Mouse (Mus musculus): ENCODE data around the gene Gnb1.
"Not testable (repeated sequence)": the region's sequence is repeated elsewhere in the genome, so short reads cannot be mapped to it uniquely, and the experiment has no call there.

Gene Gnb1

GRCm38 (mm10) chr4:155490990-155491504, at the start of gene Gnb1:
Gene Gnb1, plus strand, starts transcription at chr4:155491361.
- DNase-seq (ENCODE audit: low read depth, low spot score): peak; percentile 48

DNA sequence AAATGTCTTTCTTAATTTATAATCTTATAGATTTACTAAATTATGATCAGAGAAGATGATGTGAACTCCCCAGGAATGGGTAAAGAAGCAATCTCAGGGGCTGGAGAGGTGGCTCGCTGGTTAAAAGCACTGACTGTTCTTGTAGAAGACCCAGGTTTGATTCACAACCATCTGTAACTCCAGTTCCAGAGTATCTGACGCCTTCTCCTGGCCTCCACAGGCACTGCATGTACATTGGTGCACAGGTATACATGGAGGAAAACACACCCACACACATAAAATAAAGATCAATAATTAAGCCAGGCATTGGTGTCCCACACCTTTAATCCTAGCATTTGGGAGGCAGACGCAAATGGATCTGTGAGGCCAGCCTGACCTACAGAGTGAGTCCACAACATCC, 48.4 kb upstream of the Gnb1 start:
- DNase-seq (ENCODE audit: low read depth, low spot score): no peak

DNA sequence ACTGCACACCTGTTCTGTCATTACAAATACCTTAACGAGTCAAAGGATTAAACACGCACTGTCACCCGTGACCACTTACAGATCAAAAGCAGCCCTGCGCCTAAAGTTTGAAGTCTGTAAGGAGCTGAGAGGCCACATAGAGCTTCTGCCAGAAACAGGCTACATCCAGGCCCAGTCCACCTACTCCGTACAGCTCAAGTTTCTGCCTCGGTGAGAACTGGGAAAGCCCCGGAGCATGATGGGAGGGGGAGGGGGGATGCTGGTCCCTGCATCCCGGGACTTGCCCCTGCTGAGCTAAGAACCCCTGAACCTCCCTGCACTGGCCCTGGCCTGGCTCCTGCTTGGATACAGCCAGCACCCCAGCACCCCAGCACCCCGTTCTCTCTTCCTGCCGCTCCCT, 39.6 kb upstream of the Gnb1 start:
- no peak for DNase-seq (ENCODE audit: low read depth, low spot score)

DNA sequence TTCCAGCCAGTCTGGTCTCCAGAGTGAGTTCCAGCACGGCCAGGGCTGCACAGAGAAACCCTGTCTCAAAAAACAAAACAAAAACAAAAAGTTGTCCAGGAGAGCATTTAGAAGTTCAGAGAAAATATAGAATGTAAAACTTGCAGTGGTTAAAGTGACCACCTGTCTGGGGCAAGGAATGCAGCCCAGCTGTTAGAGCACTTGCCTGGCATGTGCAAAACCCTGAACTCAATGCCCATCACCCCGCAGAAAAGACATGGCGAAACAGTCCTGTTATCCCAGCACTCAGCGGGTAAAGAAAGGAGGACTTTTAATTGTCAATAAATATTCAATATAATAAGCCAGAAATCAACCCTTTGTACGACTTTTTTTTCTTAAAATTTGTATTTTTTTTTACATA, 32.6 kb upstream of the Gnb1 start:
- DNase-seq (ENCODE audit: low read depth, low spot score): no peak

- no peak for DNase-seq (ENCODE audit: low read depth, low spot score)
Observed at GRCm38 (mm10) chr4:155463050-155463449, 28.1 kb upstream of the Gnb1 start.

- DNase-seq (ENCODE audit: low read depth, low spot score): no peak
Observed at GRCm38 (mm10) chr4:155463611-155464010, 27.6 kb upstream of the Gnb1 start.

- no peak for DNase-seq (ENCODE audit: low read depth, low spot score)
Observed at GRCm38 (mm10) chr4:155464061-155464460, 27.1 kb upstream of the Gnb1 start.

DNA sequence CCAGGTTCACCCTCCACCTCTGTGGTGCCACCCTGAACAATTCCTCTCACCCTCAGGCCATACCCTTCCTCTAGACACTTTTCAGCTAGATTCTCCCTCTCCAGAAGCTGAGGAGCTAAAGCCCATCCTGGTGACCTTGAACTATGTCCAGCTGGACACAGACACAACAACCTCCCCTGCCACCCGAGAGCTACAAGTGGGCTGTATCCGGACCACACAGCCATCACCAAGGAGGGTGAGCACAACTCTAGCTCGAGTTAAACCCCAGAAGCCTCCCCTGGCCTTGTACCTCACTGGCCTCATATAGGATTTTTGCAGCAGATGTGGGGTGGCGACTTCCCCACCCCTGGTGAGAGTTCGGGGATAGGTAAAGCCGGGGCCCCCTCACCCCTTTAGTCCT, 25.6 kb upstream of the Gnb1 start:
- no peak for DNase-seq (ENCODE audit: low read depth, low spot score)

GRCm38 (mm10) chr4:155466080-155466479, 25.1 kb upstream of the Gnb1 start:
- no peak for DNase-seq (ENCODE audit: low read depth, low spot score)

DNA sequence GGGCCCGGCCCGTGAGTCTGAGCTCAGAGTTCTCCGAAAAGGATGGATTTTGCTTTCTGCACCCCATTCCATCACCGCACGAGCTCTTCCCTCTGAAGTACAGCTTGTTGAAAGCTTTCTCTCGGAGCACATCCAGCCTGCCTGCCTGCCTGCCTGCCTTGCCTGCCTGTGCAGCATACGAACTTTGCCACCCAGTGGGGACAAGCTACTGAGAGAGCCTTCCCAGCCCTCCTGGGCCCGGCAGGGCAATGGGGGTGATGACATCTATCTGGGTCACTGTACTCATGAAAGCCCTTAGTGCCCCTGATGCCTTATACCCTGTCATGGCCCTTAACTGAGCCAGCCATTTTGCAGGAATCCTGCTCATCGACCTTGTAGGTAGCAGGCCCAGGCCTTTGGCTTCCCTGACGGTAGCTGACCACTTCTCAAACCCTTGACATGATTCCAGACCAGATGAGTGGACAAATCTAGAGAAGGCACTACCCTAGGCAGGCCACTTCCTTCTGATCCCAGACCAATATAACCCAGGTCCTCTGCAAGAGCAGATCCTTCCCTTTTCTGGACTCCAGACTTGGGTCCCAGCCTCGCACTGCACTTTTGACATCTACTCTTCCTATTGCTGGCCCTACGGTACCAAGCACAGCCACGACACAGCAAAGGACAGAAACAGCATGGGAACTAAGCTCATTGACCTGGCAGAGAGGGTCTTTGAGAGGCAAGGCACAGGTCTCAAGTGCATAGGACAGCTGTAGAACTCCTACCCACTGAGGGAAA, 23.7 kb upstream of the Gnb1 start:
- no peak for DNase-seq (ENCODE audit: low read depth, low spot score)

DNA sequence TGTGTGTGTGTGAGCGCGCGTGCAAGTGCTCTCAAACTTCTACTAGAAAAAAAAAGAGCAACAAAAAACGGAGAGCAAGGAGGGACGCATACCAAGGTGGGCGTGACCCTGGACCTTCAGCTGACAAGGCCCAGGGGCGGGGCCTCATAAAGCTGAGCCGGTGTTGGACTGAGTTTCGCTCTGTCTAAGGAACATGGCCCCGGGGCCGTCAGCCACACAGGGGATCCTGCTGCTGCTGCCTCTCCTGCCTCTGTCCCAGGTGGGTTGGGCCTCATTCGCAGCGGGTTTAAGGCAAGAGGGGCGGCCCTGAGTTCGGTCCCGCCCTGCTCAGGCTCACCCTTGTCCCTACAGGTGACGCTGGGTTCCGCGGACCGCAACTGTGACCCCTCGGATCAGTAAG, 22.2 kb upstream of the Gnb1 start, which contains the start of gene Tmem52:
Gene Tmem52 (plus strand): TSS at position 163 of the 400 bp plus-strand sequence.
- no peak for DNase-seq (ENCODE audit: low read depth, low spot score)

GRCm38 (mm10) chr4:155469590-155470262, 21.4 kb upstream of the Gnb1 start:
- no peak for DNase-seq (ENCODE audit: low read depth, low spot score)

DNA sequence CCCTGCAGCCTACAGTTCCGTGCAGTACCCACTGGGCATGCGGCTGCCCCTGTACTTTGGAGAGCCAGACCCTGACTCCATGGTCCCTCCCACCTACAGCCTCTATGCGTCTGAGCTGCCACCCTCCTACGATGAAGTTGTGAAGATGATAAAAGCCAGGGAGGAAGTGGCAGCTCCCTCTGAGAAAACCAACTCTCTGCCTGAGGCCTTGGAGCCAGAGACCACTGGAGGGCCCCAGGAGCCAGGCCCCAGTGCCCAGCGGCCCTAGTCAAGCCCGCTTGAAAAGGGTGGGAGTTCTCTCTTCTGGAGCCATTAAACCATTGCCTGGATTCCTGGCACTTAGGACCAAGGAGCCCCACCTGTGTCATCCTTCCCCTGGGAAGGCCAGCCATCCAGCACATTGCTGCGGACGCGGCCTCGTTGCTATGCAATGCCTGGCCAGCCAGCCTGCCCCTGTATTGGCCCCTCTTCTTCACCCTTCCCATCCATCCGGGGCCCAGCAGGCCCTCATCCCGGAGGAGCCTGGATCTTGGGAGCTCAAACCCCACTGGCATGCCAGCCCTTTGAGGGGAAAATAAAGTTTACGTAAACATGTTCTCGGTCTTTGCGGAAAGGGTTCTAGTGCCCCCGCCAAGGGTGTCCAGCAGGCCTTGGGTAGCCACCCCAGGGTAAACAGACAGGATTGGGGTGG, 20.8 kb upstream of the Gnb1 start:
- DNase-seq (ENCODE audit: low read depth, low spot score): no peak

DNA sequence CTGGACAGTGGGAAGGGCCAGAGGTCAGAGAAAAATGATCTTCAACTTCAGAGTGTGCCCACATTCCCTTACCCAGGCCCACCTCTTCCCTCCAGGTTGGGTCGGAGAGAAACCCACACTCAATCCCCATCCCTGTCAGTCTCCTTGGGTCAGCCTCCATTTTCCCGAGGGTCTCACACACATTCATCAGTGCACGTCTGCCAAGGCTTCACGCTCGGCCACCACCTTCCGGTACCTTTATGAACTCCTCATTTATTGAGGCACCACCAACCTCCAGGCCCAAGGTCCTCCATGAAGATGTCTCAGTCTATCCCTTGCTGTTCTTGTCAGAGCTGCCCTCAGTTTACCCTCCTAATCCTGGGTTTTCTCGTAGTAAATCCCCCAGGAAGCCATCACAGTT, 20.2 kb upstream of the Gnb1 start:
- no peak for DNase-seq (ENCODE audit: low read depth, low spot score)

DNA sequence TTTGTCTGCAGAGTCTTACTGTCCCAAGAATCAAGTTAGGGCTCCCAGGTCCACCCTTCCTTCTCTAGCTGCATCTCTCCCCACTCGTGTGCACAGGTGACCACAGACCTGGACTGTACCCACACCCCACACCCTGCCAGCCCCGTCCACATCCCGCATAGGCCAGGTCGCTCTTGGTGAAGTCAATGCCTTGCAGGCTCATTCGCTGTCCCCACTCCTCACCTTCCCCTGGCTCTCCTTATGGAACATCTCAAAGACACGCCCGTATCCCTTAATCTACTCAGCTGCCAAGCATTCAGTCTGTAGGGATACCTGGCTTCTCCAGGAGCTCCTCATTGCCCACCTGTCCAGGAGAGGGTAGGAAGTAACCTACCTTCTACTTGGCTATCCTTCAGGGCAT, 19.8 kb upstream of the Gnb1 start:
- DNase-seq (ENCODE audit: low read depth, low spot score): no peak

- no peak for DNase-seq (ENCODE audit: low read depth, low spot score)
Observed at GRCm38 (mm10) chr4:155472716-155473290, 18.4 kb upstream of the Gnb1 start.

GRCm38 (mm10) chr4:155473319-155473718, 17.8 kb upstream of the Gnb1 start:
- no peak for DNase-seq (ENCODE audit: low read depth, low spot score)

DNA sequence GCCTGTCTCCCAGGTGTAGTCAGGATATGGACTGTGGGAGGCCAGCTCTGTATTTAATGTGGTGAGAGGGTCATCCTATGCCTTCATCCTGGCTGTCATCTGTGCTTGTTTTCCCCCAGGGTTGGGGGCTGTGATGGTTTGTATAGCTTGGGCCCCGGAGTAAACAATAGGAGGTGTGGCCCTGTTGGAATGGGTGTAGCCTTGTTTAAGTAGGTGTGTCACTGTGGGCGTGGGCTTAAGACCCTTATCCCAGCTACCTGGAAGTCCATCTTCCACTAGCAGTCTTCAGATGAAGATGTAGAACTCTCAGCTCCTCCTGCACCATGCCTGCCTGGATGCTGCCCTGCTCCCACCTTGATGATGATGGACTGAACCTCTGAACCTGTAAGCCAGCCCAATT, 17.4 kb upstream of the Gnb1 start:
- DNase-seq (ENCODE audit: low read depth, low spot score): not testable (repeated sequence)

DNA sequence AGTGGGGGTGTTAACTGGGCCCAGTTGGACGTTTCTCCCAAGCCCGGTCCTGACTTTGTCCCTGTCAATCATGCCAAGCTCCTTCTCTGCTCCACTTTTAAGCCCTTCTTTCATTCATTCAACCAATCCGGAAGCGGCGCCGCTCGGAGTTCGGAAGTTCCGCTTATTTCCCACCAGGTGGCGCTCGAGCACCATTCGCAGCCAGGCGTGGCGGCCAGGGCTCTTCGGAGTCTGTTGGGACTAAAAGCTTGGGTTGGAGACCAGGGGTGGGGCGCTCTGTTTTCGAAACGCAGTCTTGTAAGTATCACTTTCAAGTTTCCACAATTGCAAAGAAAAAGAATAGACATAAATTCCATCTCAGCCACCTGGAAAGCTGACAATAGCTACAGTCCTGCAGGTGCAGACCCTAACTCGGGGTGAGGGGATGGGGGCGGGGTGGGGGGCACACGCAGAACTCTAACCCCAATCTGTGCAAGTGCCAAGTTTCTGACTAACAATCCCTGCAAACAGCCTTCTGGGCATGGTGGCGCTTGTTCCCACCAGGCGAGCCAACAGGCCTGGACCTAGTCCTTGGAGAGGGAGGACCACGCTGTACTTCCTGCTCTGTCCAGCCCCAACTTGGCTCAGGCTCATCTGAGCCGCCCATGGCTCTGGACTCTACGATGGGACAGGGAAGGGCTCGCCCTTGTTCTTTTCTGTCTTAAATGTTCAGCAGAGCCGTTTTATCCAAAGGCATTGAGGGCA, 9.6 kb upstream of the Gnb1 start:
- DNase-seq (ENCODE audit: low read depth, low spot score): no peak

DNA sequence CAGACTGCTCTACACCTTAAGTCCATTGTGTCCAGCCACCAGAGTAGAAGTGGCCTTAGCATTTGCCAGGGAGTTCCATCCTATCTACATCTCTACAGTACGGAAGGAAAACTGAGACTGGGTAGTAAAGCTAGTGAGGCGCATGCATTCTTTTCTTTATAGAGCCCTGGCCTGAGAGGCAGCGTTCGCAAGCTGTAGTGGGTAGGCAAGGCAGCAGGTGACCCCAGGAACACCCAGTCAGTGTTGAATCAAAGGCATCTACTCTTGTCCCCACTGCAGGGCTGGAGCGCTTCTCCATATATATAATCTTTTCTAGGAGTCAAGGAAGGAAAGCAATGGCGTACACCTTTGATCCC, 9.1 kb upstream of the Gnb1 start:
- no peak for DNase-seq (ENCODE audit: low read depth, low spot score)

DNA sequence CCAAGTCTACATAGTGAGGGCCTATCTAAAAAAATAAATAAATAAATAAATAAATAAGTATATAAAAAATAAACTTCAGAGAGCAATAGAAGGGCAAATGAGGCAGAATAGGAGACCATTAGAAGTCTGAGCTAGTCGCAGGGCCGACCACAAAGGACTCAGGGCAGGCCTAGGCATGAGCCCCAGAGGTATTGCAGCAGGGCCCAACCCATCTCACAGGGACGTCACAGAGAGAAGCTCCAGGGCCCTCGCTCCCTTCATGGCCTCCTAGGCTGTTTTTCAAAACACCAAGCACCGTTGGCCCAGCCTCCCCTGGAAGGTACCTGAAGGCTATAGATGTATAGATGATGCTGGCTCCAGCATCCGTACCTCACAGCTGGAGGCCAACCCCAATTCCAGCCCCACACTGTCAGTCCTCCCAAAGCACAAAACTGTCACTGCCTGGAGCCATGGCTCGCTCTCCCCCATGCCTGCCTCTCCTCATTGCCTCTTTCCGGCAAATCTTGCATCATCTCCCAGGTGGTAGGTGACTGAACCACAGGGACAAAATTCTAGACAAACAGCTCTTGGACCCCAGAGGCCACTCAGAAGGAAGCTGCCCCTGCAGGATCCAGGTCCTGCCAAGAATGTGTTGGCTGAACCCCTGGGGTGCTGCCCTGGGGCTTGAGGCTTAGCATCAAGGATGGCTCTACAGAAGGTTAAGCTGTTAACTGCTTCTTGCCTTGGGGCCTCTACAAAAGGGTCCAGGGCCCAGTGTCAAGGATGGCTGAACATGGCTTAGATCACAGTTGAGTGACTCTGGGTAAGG, 8.2 kb upstream of the Gnb1 start:
- DNase-seq (ENCODE audit: low read depth, low spot score): no peak

Data from telencephalon, adult 2 months (tissue).